Mouse (Mus musculus): ENCODE data around the gene Atf7ip.

- TF ChIP-seq CTCF (IDR thresholded peaks at IDR 0.05; ENCODE audit: borderline replicate concordance, extremely low read depth, insufficient read depth, insufficient read length) (no peak), POLR2A (IDR thresholded peaks at IDR 0.05; ENCODE audit: borderline replicate concordance, extremely low read depth, insufficient read depth, insufficient read length, poor library complexity, severe bottlenecking) (no peak)
These were observed 41.0 kb downstream of the Atf7ip start for GRCm38 (mm10) chr6:136546987-136547386.
